Mouse (Mus musculus) R1 (cell line): Measurements from ENCODE around the gene Sult1d1.
A peak's percentile ranks its signal among the peaks of the same experiment; 100 is the strongest.
"Not testable (repeated sequence)": the region's sequence is repeated elsewhere in the genome, so short reads cannot be mapped to it uniquely, and the experiment has no call there.

Source experiments
- DNase-seq: peaks from one replicate; pipeline ENCODE4 v3.0.0-alpha.2; 2018; ENCODE audit warnings: low read depth, low spot score

Sult1d1 gene

GRCm38 (mm10) chr5:87568845-87569244 is at the start of gene Sult1d1:
TSS of gene Sult1d1 (minus strand) at chr5:87569027.
- no peak for DNase-seq

- no peak for DNase-seq
Observed at GRCm38 (mm10) chr5:87615128-87615390, 46.2 kb upstream of the Sult1d1 start.

- no peak for DNase-seq
Observed at GRCm38 (mm10) chr5:87614364-87615127, 45.7 kb upstream of the Sult1d1 start.

GRCm38 (mm10) chr5:87601018-87601417 is 32.2 kb upstream of the Sult1d1 start:
- no peak for DNase-seq

- no peak for DNase-seq
Observed at GRCm38 (mm10) chr5:87597891-87598290, 29.1 kb upstream of the Sult1d1 start.

GRCm38 (mm10) chr5:87591494-87591893 is 22.7 kb upstream of the Sult1d1 start, which contains the start of gene Sult1e1:
TSS of gene Sult1e1 (minus strand) at chr5:87591594.
- no peak for DNase-seq

GRCm38 (mm10) chr5:87589916-87590315 is 21.1 kb upstream of the Sult1d1 start:
- DNase-seq, result no peak

GRCm38 (mm10) chr5:87580389-87580788 is 11.6 kb upstream of the Sult1d1 start:
- DNase-seq, result no peak

- no peak for DNase-seq
Observed at GRCm38 (mm10) chr5:87574174-87574573, 5.3 kb upstream of the Sult1d1 start.

- DNase-seq, result no peak
Observed at GRCm38 (mm10) chr5:87573490-87573889, 4.7 kb upstream of the Sult1d1 start.

- DNase-seq, result no peak
Observed at GRCm38 (mm10) chr5:87572781-87573180, 4.0 kb upstream of the Sult1d1 start.

GRCm38 (mm10) chr5:87567306-87567705 is 1.5 kb downstream of the Sult1d1 start:
- DNase-seq, result no peak

GRCm38 (mm10) chr5:87562966-87563365 is 5.9 kb downstream of the Sult1d1 start:
- no peak for DNase-seq

GRCm38 (mm10) chr5:87562526-87562925 is 6.3 kb downstream of the Sult1d1 start:
- no peak for DNase-seq

GRCm38 (mm10) chr5:87560145-87560544 is 8.7 kb downstream of the Sult1d1 start:
- DNase-seq, result peak; percentile 18

GRCm38 (mm10) chr5:87550935-87551334 is 17.9 kb downstream of the Sult1d1 start:
- DNase-seq, result peak; percentile 37

GRCm38 (mm10) chr5:87538111-87538510 is 30.7 kb downstream of the Sult1d1 start, which contains the start of gene Sult1b1:
TSS of gene Sult1b1 (minus strand) at chr5:87538195.
- DNase-seq, result no peak

- no peak for DNase-seq
Observed at GRCm38 (mm10) chr5:87535994-87536644, 32.7 kb downstream of the Sult1d1 start.

- DNase-seq, result no peak
Observed at GRCm38 (mm10) chr5:87532288-87532687, 36.5 kb downstream of the Sult1d1 start.

- not testable (repeated sequence) for DNase-seq
Observed at GRCm38 (mm10) chr5:87523561-87523960, 45.3 kb downstream of the Sult1d1 start.

GRCm38 (mm10) chr5:87505776-87506458 is 62.9 kb downstream of the Sult1d1 start:
- no peak for DNase-seq
